Mouse (Mus musculus) midbrain, embryonic 16.5 days (tissue): ENCODE data around the gene Rps6ka1. TPM values are rescaled to one million over a fixed set of nuclear protein-coding genes. Genes with fewer than 3 reads are reported as not detected.

Experiments
- ATAC-seq: fragments of 200-750 bp; cut with Nextera tagmentation; 2 replicates; pipeline ENCODE4 v1.8.0; 2017; ENCODE audit warnings: moderate TSS enrichment
- H3K27ac ChIP-seq: fragments of 300-500 bp; sonication (generic); 2 replicates; pipeline ENCODE4 v1.5.1; 2014; ENCODE audit warnings: mild to moderate bottlenecking, low read length, mixed read lengths
- H3K27me3 ChIP-seq: fragments of 300-500 bp; sonication (generic); 2 replicates; pipeline ENCODE4 v1.6.1; 2014; ENCODE audit warnings: low read depth, low read length, mixed read lengths; ENCODE audit not compliant: control insufficient read depth, insufficient read depth
- H3K36me3 ChIP-seq: fragments of 300-500 bp; sonication (generic); 2 replicates; pipeline ENCODE4 v1.6.1; 2014; ENCODE audit warnings: mild to moderate bottlenecking, low read length, moderate library complexity, mixed read lengths; ENCODE audit not compliant: control insufficient read depth, insufficient read depth
- H3K4me1 ChIP-seq: fragments of 300-500 bp; sonication (generic); 2 replicates; pipeline ENCODE4 v1.6.1; 2014; ENCODE audit warnings: mild to moderate bottlenecking, low read length, mixed read lengths; ENCODE audit not compliant: control insufficient read depth, insufficient read depth
- H3K4me2 ChIP-seq: fragments of 300-500 bp; sonication (generic); 2 replicates; pipeline ENCODE4 v1.6.1; 2014; ENCODE audit warnings: mild to moderate bottlenecking, low read length, mixed read lengths
- H3K4me3 ChIP-seq: fragments of 300-500 bp; sonication (generic); 2 replicates; pipeline ENCODE4 v1.5.1; 2014; ENCODE audit warnings: low read depth, mild to moderate bottlenecking, low read length, moderate library complexity, mixed read lengths
- H3K9ac ChIP-seq: fragments of 300-500 bp; sonication (generic); 2 replicates; pipeline ENCODE4 v1.6.1; 2014; ENCODE audit warnings: low read depth, low read length, mixed read lengths
- H3K9me3 ChIP-seq: fragments of 300-500 bp; sonication (generic); replicated peaks from 2 replicates; pipeline ENCODE4 v1.6.1; 2014; ENCODE audit warnings: mild to moderate bottlenecking, low read length, mixed read lengths; ENCODE audit not compliant: control insufficient read depth, poor library complexity, severe bottlenecking
- WGBS: fragments of 180-500 bp; shearing (Covaris S2); extraction: QIAGEN DNeasy Blood & Tissue Kit; methylation state at CpG from one replicate; pipeline ENCODE4 v1.1.7; 2014; 5-methylcytosine and 5-hydroxymethylcytosine counted together
- polyA plus RNA-seq: library from polyadenylated mRNA; unstranded; fragments of >200 nt; fragmentation: Nextera tagmentation; extraction: Ambion mirVana; gene quantifications from 2 replicates; pipeline ENCODE4 v1.2.1, GENCODE M21; 2015

The Rps6ka1 gene
- polyA plus RNA-seq, 1 experiment from 2014 or later: 21.9 TPM

GRCm38 (mm10) chr4:133827354-133827753 is 60.2 kb downstream of the Rps6ka1 start:
- Histone ChIP-seq H3K4me1 (peaks cover 2% of the 10 kb centered on the region; the same call in 1 of the 2 replicates), H3K9me3 (no peaks in the 10 kb centered on the region), H3K9ac (no peak overlapping the region), H3K27me3 (no peaks in the 10 kb centered on the region), H3K36me3 (no peaks in the 10 kb centered on the region), H3K27ac (no peak overlapping the region), H3K4me2 (no peak overlapping the region), H3K4me3 (no peak overlapping the region)
- WGBS: 85% methylated on average over 6 of the region's 6 CpGs
- ATAC-seq: no peak

DNA sequence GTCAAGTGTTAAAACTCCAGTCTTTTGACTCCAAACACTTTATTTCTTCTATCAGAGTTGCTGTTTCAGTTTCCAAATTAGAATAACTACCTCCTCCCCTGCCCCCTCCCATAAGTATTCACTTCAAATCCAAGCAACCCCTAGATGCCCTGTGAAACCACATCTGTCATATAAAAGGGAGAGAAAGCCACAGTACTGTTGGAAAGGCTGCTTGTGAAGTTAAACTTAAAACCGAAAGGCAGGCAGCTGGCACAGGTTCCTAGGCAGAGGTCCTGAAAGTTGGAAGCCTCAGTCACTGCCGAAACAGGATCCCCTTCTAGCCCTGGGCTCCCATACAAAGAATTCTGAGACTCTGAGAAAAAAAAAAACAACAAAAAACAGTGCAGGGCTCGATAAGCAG is 61.9 kb downstream of the Rps6ka1 start:
- Histone ChIP-seq H3K4me1 (peaks cover 2% of the 10 kb centered on the region; the same call in 1 of the 2 replicates), H3K27me3 (no peaks in the 10 kb centered on the region), H3K4me3 (no peak overlapping the region), H3K4me2 (no peak overlapping the region), H3K36me3 (no peaks in the 10 kb centered on the region), H3K9me3 (no peaks in the 10 kb centered on the region), H3K9ac (no peak overlapping the region), H3K27ac (no peak overlapping the region)
- WGBS: 56% methylated on average over 3 of the region's 3 CpGs
- ATAC-seq: no peak

DNA sequence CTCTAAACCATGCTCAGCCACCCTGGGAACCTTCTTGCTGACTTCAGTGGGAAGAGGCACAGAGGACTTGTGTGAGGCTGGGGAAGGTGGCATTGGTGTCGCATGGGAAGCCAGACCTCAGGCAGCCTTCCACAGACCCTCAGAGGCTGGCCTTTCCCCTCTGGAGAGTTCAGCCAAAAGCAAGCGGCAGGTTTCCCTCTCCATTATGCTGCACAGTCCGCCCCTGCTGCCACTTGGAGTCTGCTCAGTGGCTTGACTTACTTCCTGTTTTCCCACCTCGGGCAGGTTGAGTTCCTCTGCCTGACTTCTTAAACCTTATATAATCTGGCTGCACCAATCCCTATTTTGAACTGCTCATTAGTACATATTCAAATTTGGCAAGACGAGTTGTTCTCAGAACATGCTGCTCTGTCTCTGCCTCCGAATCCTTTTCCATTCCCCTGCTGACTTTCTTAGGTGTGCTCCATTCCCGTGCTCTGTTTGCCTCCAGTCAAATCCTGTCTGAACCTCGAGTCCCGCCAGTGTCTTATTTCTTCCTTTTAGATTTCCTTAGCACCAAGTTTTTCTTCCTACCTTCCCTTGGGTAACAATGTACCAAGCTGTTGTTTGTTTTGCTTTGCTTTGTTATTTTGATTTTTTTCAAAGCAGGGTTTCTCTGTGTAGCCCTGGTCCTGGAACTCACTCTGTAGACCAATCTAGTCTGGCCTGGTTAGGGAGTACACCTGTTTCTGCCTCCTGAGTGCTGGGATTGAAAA is 66.6 kb downstream of the Rps6ka1 start:
- Histone ChIP-seq H3K36me3 (no peaks in the 10 kb centered on the region), H3K4me3 (no peak overlapping the region), H3K27ac (no peak overlapping the region), H3K4me1 (no peaks in the 10 kb centered on the region), H3K27me3 (no peaks in the 10 kb centered on the region; the same call in 1 of the 2 replicates), H3K9ac (no peak overlapping the region), H3K9me3 (no peaks in the 10 kb centered on the region), H3K4me2 (no peak overlapping the region)
- 45% methylated on average over 9 of the region's 9 CpGs for WGBS
- ATAC-seq: no peak

DNA sequence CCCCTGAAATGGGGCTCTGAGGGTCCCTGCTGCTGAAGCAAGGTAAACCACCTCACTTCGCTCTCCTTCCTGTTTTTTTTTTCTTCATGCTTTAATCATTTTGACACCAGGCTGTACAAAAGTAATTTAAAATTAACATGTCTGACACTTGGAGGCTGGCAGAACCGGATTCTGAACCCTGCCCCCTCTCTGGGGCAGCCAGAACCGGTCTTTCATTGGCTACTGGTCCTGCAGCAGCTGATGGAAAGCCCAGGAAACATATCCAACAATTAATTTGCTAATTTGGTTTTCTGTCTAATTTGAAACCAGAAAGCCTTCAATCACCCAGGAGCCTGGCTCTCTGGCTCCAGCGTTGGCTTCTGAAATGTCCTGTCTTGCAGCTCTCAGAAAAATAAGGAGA is 67.4 kb downstream of the Rps6ka1 start:
- H3K4me1 ChIP-seq: no peaks in the 10 kb centered on the region
- no peaks in the 10 kb centered on the region for H3K36me3 ChIP-seq
- ATAC-seq: no peak
- H3K9ac ChIP-seq: no peak overlapping the region
- H3K27ac ChIP-seq: no peak overlapping the region
- H3K27me3 ChIP-seq: no peaks in the 10 kb centered on the region; the same call in 1 of the 2 replicates
- no peak overlapping the region for H3K4me2 ChIP-seq
- H3K9me3 ChIP-seq: no peaks in the 10 kb centered on the region
- H3K4me3 ChIP-seq: no peak overlapping the region
- 49% methylated on average over 4 of the region's 4 CpGs for WGBS

DNA sequence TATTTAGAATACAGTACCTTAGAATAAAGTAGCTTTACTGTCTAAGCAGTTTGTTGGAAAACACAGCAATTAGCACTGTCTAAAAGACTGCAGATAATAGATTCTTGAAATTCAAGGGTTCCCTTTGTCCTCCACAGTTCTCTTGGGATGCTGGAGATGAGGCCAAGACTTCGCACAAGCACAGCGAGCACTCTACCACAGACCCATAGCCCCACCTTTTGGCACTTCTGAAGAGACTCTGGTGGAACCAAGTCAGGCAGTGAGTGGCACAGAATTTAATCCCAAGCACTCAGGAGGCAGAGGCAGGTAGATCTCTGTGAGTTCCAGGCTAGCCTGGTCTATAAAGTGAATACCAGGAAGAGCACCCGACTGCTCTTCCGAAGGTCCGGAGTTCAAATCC is 70.2 kb downstream of the Rps6ka1 start:
- Histone ChIP-seq H3K27ac (no peak overlapping the region), H3K4me1 (peaks cover 4% of the 10 kb centered on the region), H3K9ac (no peak overlapping the region), H3K9me3 (no peaks in the 10 kb centered on the region), H3K4me3 (no peak overlapping the region), H3K36me3 (no peaks in the 10 kb centered on the region), H3K27me3 (no peaks in the 10 kb centered on the region; the same call in 1 of the 2 replicates), H3K4me2 (no peak overlapping the region)
- 88% methylated on average over 5 of the region's 5 CpGs for WGBS
- no peak for ATAC-seq

GRCm38 (mm10) chr4:133816504-133816875 is 71.1 kb downstream of the Rps6ka1 start:
- 29% methylated on average over 7 of the region's 7 CpGs for WGBS
- H3K9ac ChIP-seq: no peak overlapping the region
- H3K27me3 ChIP-seq: no peaks in the 10 kb centered on the region; the same call in 1 of the 2 replicates
- peaks cover 4% of the 10 kb centered on the region for H3K4me1 ChIP-seq
- H3K9me3 ChIP-seq: no peaks in the 10 kb centered on the region
- no peak overlapping the region for H3K4me3 ChIP-seq
- no peak overlapping the region for H3K27ac ChIP-seq
- H3K4me2 ChIP-seq: no peak overlapping the region
- ATAC-seq: no peak
- H3K36me3 ChIP-seq: no peaks in the 10 kb centered on the region

DNA sequence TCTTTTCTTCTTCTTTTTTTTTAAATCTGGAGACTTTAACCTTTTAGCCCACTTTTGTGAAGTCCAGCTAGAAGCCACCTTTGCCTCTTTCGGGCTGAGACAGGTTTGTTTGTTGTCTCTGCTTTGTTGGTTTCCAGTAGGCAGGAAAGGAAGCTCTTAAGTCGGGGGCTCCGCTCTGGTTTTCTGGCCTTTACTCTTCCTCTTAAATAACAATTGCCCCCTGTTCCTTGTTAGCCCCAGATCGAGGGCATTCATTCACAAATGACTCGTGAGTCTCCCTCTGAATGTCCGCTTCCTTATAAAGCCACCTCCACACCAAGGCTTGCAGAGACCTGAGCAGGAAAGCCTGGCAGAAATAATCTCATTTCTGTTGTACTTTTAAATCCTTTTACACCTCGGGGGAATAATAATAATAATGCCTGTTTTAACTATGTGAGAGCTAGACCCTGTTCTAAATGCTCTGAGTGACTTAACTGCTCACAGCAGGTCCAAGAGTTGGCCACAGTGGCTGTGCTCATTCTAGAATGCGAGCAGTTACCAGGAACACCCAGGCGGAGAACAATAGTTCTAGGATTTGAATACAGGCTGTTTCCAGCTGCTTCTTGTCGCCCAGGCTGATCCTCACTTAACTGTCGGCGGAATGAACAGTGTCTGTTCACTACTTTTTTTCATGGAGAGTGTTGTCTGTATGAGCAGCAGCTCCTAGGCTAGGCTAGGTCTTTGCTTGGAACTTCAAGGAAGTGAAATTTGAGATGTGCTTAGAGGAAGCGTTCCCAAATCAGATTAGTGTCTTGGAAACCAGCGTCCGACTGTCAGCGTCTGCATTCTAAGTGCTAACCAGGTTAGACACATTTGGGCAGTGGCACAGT is 71.7 kb downstream of the Rps6ka1 start:
- H3K36me3 ChIP-seq: no peaks in the 10 kb centered on the region
- H3K4me3 ChIP-seq: no peak overlapping the region
- 5% methylated on average over 16 of the region's 16 CpGs for WGBS
- no peak overlapping the region for H3K27ac ChIP-seq
- H3K4me1 ChIP-seq: peaks cover 4% of the 10 kb centered on the region
- H3K9me3 ChIP-seq: no peaks in the 10 kb centered on the region
- no peak for ATAC-seq
- H3K9ac ChIP-seq: no peak overlapping the region
- no peaks in the 10 kb centered on the region; the same call in 1 of the 2 replicates for H3K27me3 ChIP-seq
- no peak overlapping the region for H3K4me2 ChIP-seq

DNA sequence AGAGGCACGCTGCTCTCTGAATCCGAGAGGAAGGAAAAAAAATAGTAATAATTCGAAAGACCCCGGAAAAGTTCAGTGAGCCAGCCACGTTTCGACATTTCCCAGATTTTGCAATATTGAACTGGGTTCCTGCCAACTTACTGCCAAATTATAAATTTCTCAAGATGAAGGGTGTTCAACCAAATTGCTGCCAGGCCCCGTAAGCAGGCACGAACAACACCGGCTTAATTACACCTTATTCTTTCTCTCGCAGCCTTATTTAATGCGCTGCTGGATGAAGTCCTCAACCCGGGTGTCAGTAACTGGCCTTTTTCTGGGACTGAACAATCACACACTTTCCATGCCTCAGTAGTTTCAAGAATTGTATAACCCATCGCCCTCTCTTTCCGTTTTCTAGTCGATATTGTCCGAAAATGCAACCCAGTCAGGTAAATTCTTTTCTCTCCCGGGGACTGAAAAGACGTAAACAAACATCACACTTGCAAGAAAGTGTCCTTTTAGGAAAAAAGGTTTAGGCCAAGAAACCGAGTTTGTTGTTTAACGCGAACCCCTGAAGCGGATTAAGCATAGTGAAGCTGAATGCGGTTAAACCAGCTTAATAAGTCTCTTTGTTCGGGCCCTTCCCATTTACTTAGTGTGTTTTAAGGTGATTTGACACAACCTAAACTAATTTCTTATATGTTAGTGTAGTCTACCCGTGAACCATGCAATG is 72.6 kb downstream of the Rps6ka1 start:
- no peak overlapping the region for H3K9ac ChIP-seq

More for the DNA sequence above, 72.6 kb downstream of the Rps6ka1 start:
- no peaks in the 10 kb centered on the region; the same call in 1 of the 2 replicates for H3K27me3 ChIP-seq
- peaks cover 4% of the 10 kb centered on the region for H3K4me1 ChIP-seq
- WGBS: 5% methylated on average over 25 of the region's 25 CpGs
- H3K36me3 ChIP-seq: no peaks in the 10 kb centered on the region
- H3K9me3 ChIP-seq: no peaks in the 10 kb centered on the region
- peak overlapping the region; percentile 60 for H3K4me2 ChIP-seq
- H3K27ac ChIP-seq: peak overlapping the region; percentile 99
- no peak for ATAC-seq
- H3K4me3 ChIP-seq: peak overlapping the region; percentile 76
